Mouse (Mus musculus): ENCODE results near the gene Olfr1157. TPM values are rescaled to one million over a fixed set of nuclear protein-coding genes. Genes with fewer than 3 reads are reported as not detected.

Olfr1157 gene
- not detected in 2 replicates for polyA plus RNA-seq (2015; fragmentation: Nextera tagmentation; extraction: Ambion mirVana)

GRCm38 (mm10) chr2:87968199-87968598 lies at the start of gene Olfr1157:
Olfr1157 (minus strand) TSS chr2:87968299.
- Histone ChIP-seq H3K36me3 (replicated peaks) (no peaks in the 10 kb centered on the region), H3K4me2 (no peak within 1 kb of the TSS), H3K27me3 (no peaks in the 10 kb centered on the region), H3K9ac (no peak within 1 kb of the TSS), H3K4me1 (replicated peaks) (no peaks in the 10 kb centered on the region), H3K27ac (replicated peaks) (no peak within 1 kb of the TSS), H3K4me3 (replicated peaks) (no peak within 1 kb of the TSS), H3K9me3 (replicated peaks) (no peaks in the 10 kb centered on the region)
- WGBS (ENCODE audit: insufficient replicate concordance) = 80% methylated on average over 4 of the region's 4 CpGs
- ATAC-seq (ENCODE audit: insufficient read depth) = no peak

DNA sequence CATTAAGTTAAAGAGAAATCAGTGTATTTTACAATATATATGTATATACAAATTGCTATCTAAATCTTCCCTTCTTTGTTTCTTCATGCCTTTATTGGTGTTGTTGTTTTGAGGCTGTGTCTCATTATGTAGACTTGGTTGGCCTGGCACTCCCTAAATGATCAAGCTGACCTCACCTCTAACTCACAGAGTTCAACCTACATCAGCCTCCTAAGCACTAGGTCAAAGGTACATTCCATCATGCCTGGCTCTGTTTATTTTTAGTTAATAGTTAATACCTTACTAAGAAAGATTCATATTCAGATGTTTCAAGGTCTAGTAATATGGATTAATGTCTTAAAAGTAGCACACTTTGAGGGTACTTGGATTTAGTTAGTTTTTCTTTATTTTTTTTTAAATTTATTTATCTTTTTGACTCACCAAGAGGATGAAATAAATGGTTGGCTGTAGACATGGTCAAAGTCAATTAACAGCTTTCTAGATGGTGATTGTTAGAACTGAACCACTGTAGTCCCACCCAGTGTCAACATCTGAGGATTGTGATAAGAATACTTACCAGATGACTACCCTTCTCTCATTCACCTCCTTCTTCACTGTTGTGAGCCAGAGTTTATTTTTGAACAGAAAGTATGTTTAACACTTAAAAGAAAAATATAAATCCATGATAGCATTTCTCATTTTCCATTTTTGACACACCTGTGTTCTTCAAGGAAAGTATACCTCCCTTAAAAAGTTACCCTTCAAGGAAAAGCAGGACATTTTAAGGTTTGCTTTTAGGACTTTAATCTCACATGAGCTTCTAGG lies 39.6 kb upstream of the Olfr1157 start, which contains the start of gene Olfr1160:
Gene Olfr1160, minus strand, starts transcription at position 754 of the 804 bp plus-strand sequence.
- no peak within 1 kb of the TSS for H3K27ac ChIP-seq (replicated peaks)
- H3K9me3 ChIP-seq (replicated peaks) = no peaks in the 10 kb centered on the region
- H3K4me1 ChIP-seq (replicated peaks) = no peaks in the 10 kb centered on the region
- no peaks in the 10 kb centered on the region for H3K36me3 ChIP-seq (replicated peaks)
- no peak within 1 kb of the TSS for H3K4me3 ChIP-seq (replicated peaks)
- 0 out of 2 replicates have a peak, but pooled peaks have one; percentile 63 for ATAC-seq (ENCODE audit: insufficient read depth)
- no peaks in the 10 kb centered on the region for H3K27me3 ChIP-seq
- H3K4me2 ChIP-seq = no peak within 1 kb of the TSS
- H3K9ac ChIP-seq = no peak within 1 kb of the TSS

DNA sequence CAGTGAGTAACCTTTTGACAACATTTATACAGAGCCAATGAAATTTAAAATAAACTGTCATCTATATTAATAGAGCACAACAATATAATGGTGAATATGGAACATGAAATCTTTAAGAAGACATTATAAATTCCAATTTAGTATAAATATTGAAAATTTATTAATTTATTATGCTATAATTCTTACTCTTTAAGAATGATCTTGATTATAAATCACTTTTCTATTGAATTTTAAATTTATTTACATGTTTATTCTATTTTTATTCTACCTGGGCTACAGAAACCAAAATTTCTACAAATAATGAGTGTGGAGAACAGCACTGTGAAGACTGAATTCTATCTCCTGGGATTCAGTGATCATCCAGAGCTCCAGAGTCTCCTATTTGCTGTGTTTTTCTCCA lies 21.7 kb upstream of the Olfr1157 start, which contains the start of gene Olfr1158:
Gene Olfr1158, plus strand, starts transcription at position 301 of the 400 bp plus-strand sequence.
- Histone ChIP-seq H3K4me3 (replicated peaks) (no peak within 1 kb of the TSS), H3K4me1 (replicated peaks) (no peaks in the 10 kb centered on the region), H3K27ac (replicated peaks) (no peak within 1 kb of the TSS), H3K9me3 (replicated peaks) (no peaks in the 10 kb centered on the region), H3K27me3 (no peaks in the 10 kb centered on the region), H3K36me3 (replicated peaks) (no peaks in the 10 kb centered on the region), H3K9ac (no peak within 1 kb of the TSS), H3K4me2 (no peak within 1 kb of the TSS)
- no peak for ATAC-seq (ENCODE audit: insufficient read depth)

- Histone ChIP-seq H3K9ac (no peak within 1 kb of the TSS), H3K4me3 (replicated peaks) (no peak within 1 kb of the TSS), H3K36me3 (replicated peaks) (no peaks in the 10 kb centered on the region), H3K27me3 (no peaks in the 10 kb centered on the region), H3K4me2 (no peak within 1 kb of the TSS), H3K4me1 (replicated peaks) (no peaks in the 10 kb centered on the region), H3K9me3 (replicated peaks) (no peaks in the 10 kb centered on the region), H3K27ac (replicated peaks) (no peak within 1 kb of the TSS)
- ATAC-seq (ENCODE audit: insufficient read depth) = no peak
- WGBS (ENCODE audit: insufficient replicate concordance) = 52% methylated on average over 3 of the region's 3 CpGs
Observed at GRCm38 (mm10) chr2:87974563-87974962, 6.5 kb upstream of the Olfr1157 start, which contains the start of gene Olfr74. Olfr74 (minus strand) TSS chr2:87974663.

DNA sequence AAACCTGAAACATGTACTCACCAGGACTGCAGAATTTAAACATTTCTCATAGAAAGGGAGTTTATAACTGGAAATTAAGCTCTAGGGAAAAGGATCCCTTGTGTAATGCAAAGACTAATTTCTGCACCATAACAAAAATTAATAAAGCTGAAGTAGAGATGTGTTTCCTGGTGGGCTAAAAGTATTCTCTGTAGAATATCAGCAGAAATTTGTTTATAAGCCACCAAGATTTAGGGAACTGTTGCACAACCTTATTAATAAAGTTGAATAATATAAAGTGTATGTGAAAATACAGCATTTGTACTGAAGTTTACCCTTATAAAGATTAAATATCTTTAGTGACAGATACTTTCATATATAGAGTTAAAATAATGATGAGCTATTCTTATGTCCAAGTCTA lies 15.1 kb downstream of the Olfr1157 start, which contains the start of gene Olfr1156:
Gene Olfr1156, minus strand, starts transcription at position 101 of the 400 bp plus-strand sequence.
- Histone ChIP-seq H3K9me3 (replicated peaks) (no peaks in the 10 kb centered on the region), H3K9ac (no peak within 1 kb of the TSS), H3K4me2 (no peak within 1 kb of the TSS), H3K4me1 (replicated peaks) (no peaks in the 10 kb centered on the region), H3K36me3 (replicated peaks) (no peaks in the 10 kb centered on the region), H3K4me3 (replicated peaks) (no peak within 1 kb of the TSS), H3K27me3 (no peaks in the 10 kb centered on the region), H3K27ac (replicated peaks) (no peak within 1 kb of the TSS)
- ATAC-seq (ENCODE audit: insufficient read depth) = no peak

- Histone ChIP-seq H3K36me3 (replicated peaks) (no peaks in the 10 kb centered on the region), H3K9ac (no peak within 1 kb of the TSS), H3K4me2 (no peak within 1 kb of the TSS), H3K4me1 (replicated peaks) (no peaks in the 10 kb centered on the region), H3K27me3 (no peaks in the 10 kb centered on the region), H3K4me3 (replicated peaks) (no peak within 1 kb of the TSS), H3K27ac (replicated peaks) (no peak within 1 kb of the TSS), H3K9me3 (replicated peaks) (no peaks in the 10 kb centered on the region)
- no peak for ATAC-seq (ENCODE audit: insufficient read depth)
- 86% methylated on average over 1 of the region's 1 CpGs for WGBS (ENCODE audit: insufficient replicate concordance)
Observed at GRCm38 (mm10) chr2:87945037-87945436, 23.1 kb downstream of the Olfr1157 start, which contains the start of gene Olfr1155. Olfr1155 (minus strand) TSS chr2:87945137.

Other genes starting within 250 kb of the Olfr1157 start
- gene Olfr1138, start 228.3 kb downstream of the Olfr1157 start, polyA plus RNA-seq (2015; fragmentation: Nextera tagmentation; extraction: Ambion mirVana) = not detected in 2 replicates
- not detected in 2 replicates for gene Olfr1140, start 224.5 kb downstream of the Olfr1157 start, polyA plus RNA-seq (2015; fragmentation: Nextera tagmentation; extraction: Ambion mirVana)
- gene Olfr1141, start 214.3 kb downstream of the Olfr1157 start, polyA plus RNA-seq (2015; fragmentation: Nextera tagmentation; extraction: Ambion mirVana) = not detected in 2 replicates
- not detected in 2 replicates for gene Olfr152, start 188.8 kb downstream of the Olfr1157 start, polyA plus RNA-seq (2015; fragmentation: Nextera tagmentation; extraction: Ambion mirVana)
- gene Olfr1143, start 167.7 kb downstream of the Olfr1157 start, polyA plus RNA-seq (2015; fragmentation: Nextera tagmentation; extraction: Ambion mirVana) = not detected in 2 replicates
- gene Olfr1145, start 158.5 kb downstream of the Olfr1157 start, polyA plus RNA-seq (2015; fragmentation: Nextera tagmentation; extraction: Ambion mirVana) = not detected in 2 replicates
- not detected in 2 replicates for gene Olfr1148, start 137.8 kb downstream of the Olfr1157 start, polyA plus RNA-seq (2015; fragmentation: Nextera tagmentation; extraction: Ambion mirVana)
- gene Olfr1150-ps1, start 124.3 kb downstream of the Olfr1157 start, polyA plus RNA-seq (2015; fragmentation: Nextera tagmentation; extraction: Ambion mirVana) = not detected in 2 replicates
- gene Olfr1151, start 112.4 kb downstream of the Olfr1157 start, polyA plus RNA-seq (2015; fragmentation: Nextera tagmentation; extraction: Ambion mirVana) = not detected in 2 replicates
- gene Olfr1152, start 101.8 kb downstream of the Olfr1157 start, polyA plus RNA-seq (2015; fragmentation: Nextera tagmentation; extraction: Ambion mirVana) = not detected in 2 replicates
- not detected in 2 replicates for gene Olfr1153, start 73.3 kb downstream of the Olfr1157 start, polyA plus RNA-seq (2015; fragmentation: Nextera tagmentation; extraction: Ambion mirVana)
- not detected in 2 replicates for gene Olfr1154, start 63.1 kb downstream of the Olfr1157 start, polyA plus RNA-seq (2015; fragmentation: Nextera tagmentation; extraction: Ambion mirVana)
- gene Olfr1155, start 23.2 kb downstream of the Olfr1157 start, polyA plus RNA-seq (2015; fragmentation: Nextera tagmentation; extraction: Ambion mirVana) = not detected in 2 replicates
- gene Olfr1156, start 15.2 kb downstream of the Olfr1157 start, polyA plus RNA-seq (2015; fragmentation: Nextera tagmentation; extraction: Ambion mirVana) = not detected in 2 replicates
- not detected in 2 replicates for gene Olfr74, start 6.4 kb upstream of the Olfr1157 start, polyA plus RNA-seq (2015; fragmentation: Nextera tagmentation; extraction: Ambion mirVana)
- gene Olfr1158, start 21.8 kb upstream of the Olfr1157 start, polyA plus RNA-seq (2015; fragmentation: Nextera tagmentation; extraction: Ambion mirVana) = not detected in 2 replicates
- gene Olfr1160, start 40.0 kb upstream of the Olfr1157 start, polyA plus RNA-seq (2015; fragmentation: Nextera tagmentation; extraction: Ambion mirVana) = not detected in 2 replicates
- not detected in 2 replicates for gene Olfr1161, start 54.5 kb upstream of the Olfr1157 start, polyA plus RNA-seq (2015; fragmentation: Nextera tagmentation; extraction: Ambion mirVana)
- not detected in 2 replicates for gene Olfr73, start 69.4 kb upstream of the Olfr1157 start, polyA plus RNA-seq (2015; fragmentation: Nextera tagmentation; extraction: Ambion mirVana)
- gene Olfr1162, start 82.8 kb upstream of the Olfr1157 start, polyA plus RNA-seq (2015; fragmentation: Nextera tagmentation; extraction: Ambion mirVana) = not detected in 2 replicates
- gene Olfr1163, start 103.5 kb upstream of the Olfr1157 start, polyA plus RNA-seq (2015; fragmentation: Nextera tagmentation; extraction: Ambion mirVana) = not detected in 2 replicates
- gene Olfr1164, start 125.7 kb upstream of the Olfr1157 start, polyA plus RNA-seq (2015; fragmentation: Nextera tagmentation; extraction: Ambion mirVana) = not detected in 2 replicates
- not detected in 2 replicates for gene Olfr1166, start 160.0 kb upstream of the Olfr1157 start, polyA plus RNA-seq (2015; fragmentation: Nextera tagmentation; extraction: Ambion mirVana)
- not detected in 2 replicates for gene Olfr1167, start 186.9 kb upstream of the Olfr1157 start, polyA plus RNA-seq (2015; fragmentation: Nextera tagmentation; extraction: Ambion mirVana)
- gene Olfr1168, start 213.6 kb upstream of the Olfr1157 start, polyA plus RNA-seq (2015; fragmentation: Nextera tagmentation; extraction: Ambion mirVana) = not detected in 2 replicates

All from liver, embryonic 15.5 days (tissue).